Comparison of ENCODE assay signal across 14 mouse cellular contexts in genomic region chr2:80594215-80594918, GRCm38 (mm10). TPM values are rescaled to one million over a fixed set of nuclear protein-coding genes. Genes with fewer than 3 reads are reported as not detected.
DNase-seq lines count a peak whose midpoint lies in the region; ATAC-seq and TF ChIP-seq lines count a peak whose summit lies in the region.
"Had no signal": no experiment of that assay in that cellular context is flagged by ENCODE, and none has a peak within 500 bp of the region (broad histone marks: within the 10 kb centered on the region; RNA-seq: fewer than 3 reads in every experiment).

No protein-coding gene starts in this region.

- TF ChIP-seq CTCF in brain, embryonic 14.5 days (IDR thresholded peaks at IDR 0.05; ENCODE audit: borderline replicate concordance, extremely low read depth, insufficient read depth, insufficient read length): no peak

- no peak for TF ChIP-seq POLR2A in brain, embryonic 14.5 days (IDR thresholded peaks at IDR 0.05; ENCODE audit: borderline replicate concordance, extremely low read depth, insufficient read depth, insufficient read length, poor library complexity, severe bottlenecking)

- no peak for DNase-seq in frontal cortex, postnatal 25 days (ENCODE audit: low spot score in 2 of 2)
- DNase-seq in brain, embryonic 14.5 days (ENCODE audit: low read depth): peak; percentile 52
- DNase-seq in layer of hippocampus, adult 8-10 months (ENCODE audit: low spot score in 2 of 2): peak; percentile 55 to 60
- peak; percentile 37 to 46 for DNase-seq in left cerebral cortex, postnatal 36 days (ENCODE audit: low spot score in 2 of 2)
- DNase-seq in spleen, adult 18-20 months: no peak
- no peak for DNase-seq in adrenal gland, adult 8-10 months
- no peak for DNase-seq in adrenal gland, adult (ENCODE audit: inconsistent age in 2 of 2, low spot score in 1 of 2)
- DNase-seq: adrenal gland, postnatal 14 days; cerebellum, adult 9-10 months; heart, postnatal 10 days; lung, postnatal 10 days had no signal

- intact Hi-C loops in left cerebral cortex, postnatal 36 days (cut with DNase I): no loop called here

- ATAC-seq in frontal cortex, adult (ENCODE audit: low TSS enrichment): peak; percentile 81
- ATAC-seq: intestine, embryonic 15.5 days; midbrain, embryonic 16.5 days had no signal

RNA-seq across cellular contexts. Expression of gene Nckap1, which starts 13.2 kb away (rescaled TPM):
- 102 and 119 TPM in 2 replicates for polyA plus RNA-seq in brain, embryonic 14.5 days (2012; rRNA removed)
- 100 to 1,000 TPM; 456 to 567 (median 512) TPM for total RNA-seq in layer of hippocampus, adult 8-10 months (2022)
- total RNA-seq in left cerebral cortex, postnatal 36 days (2021): 100 to 1,000 TPM; 405 to 410 TPM
- 100 to 1,000 TPM; 140 to 206 (median 162) TPM for total RNA-seq in adrenal gland, adult 8-10 months (2022)

RNA-seq across cellular contexts. Expression of gene Dusp19, which starts 22.5 kb away (rescaled TPM):
- 14.1 and 15.5 TPM in 2 replicates for polyA plus RNA-seq in brain, embryonic 14.5 days (2012; rRNA removed)
- 10 to 100 TPM; 23.2 to 30.7 (median 26.7) TPM for total RNA-seq in layer of hippocampus, adult 8-10 months (2022)
- 10 to 100 TPM; 21.4 to 24.1 TPM for total RNA-seq in left cerebral cortex, postnatal 36 days (2021)
- total RNA-seq in adrenal gland, adult 8-10 months (2022): 10 to 100 TPM; 15.0 to 22.2 (median 16.1) TPM

RNA-seq across cellular contexts. Expression of gene Nup35, which starts 22.7 kb away (rescaled TPM):
- polyA plus RNA-seq in brain, embryonic 14.5 days (2012; rRNA removed): 50.7 and 77.4 TPM in 2 replicates
- 10 to 100 TPM; 15.0 to 22.8 (median 19.2) TPM for total RNA-seq in layer of hippocampus, adult 8-10 months (2022)
- 10 to 100 TPM; 13.6 to 14.0 TPM for total RNA-seq in left cerebral cortex, postnatal 36 days (2021)
- total RNA-seq in adrenal gland, adult 8-10 months (2022): 10 to 100 TPM; 18.8 to 32.7 (median 22.7) TPM

Comparison
In these comparisons a context has a peak if more than half of its experiments do, and no peak if none do; other contexts are left out.
1. DNase-seq: peak in brain, embryonic 14.5 days (single experiment), layer of hippocampus, adult 8-10 months (2 of 2) and left cerebral cortex, postnatal 36 days (2 of 2); none in frontal cortex, postnatal 25 days (0 of 2), spleen, adult 18-20 months (0 of 2), adrenal gland, adult 8-10 months (single experiment) and adrenal gland, adult (0 of 2).